Mouse (Mus musculus): ENCODE measurements around the gene BC051019.

The BC051019 gene

DNA sequence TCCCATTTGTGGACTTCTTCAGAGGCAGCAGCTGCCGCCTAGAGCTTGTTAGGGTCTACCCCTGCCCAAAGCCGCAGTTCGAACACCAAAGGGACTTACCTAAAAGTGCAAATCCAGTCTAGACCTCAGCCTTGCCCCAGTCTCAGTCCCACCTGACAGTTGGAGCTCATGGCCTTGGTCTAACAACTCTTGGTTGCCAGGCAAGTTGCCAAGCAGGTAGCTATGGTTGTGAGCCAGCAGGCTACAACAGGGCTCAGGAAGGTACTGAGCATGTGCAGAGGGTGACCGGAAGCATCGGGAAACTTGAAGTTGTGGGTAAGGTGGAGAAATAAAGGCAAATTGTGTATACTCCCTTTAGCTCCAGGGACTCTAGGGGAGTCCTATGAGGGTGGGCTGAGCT, at the start of gene BC051019:
Gene BC051019, minus strand, starts transcription at position 154 of the 400 bp plus-strand sequence.
- no peak for DNase-seq

DNA sequence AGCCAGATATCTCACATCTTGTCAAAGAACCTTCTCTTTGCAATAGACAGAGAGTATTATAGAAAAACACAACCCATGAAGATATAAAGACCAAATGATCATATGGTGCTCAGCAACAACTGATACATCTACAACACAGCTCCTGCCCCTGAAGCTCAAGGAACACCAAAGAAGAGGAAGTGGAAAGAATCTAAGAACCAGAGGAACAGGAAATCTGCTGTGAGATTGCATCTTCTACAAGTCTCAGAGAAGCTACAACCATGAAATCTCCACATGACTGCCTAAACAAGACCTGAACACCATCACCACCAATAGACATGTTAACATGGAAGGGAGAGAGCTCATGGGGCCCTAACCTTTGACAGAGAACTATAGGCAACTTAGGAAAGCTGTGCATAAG, 48.6 kb upstream of the BC051019 start:
- DNase-seq = no peak

DNA sequence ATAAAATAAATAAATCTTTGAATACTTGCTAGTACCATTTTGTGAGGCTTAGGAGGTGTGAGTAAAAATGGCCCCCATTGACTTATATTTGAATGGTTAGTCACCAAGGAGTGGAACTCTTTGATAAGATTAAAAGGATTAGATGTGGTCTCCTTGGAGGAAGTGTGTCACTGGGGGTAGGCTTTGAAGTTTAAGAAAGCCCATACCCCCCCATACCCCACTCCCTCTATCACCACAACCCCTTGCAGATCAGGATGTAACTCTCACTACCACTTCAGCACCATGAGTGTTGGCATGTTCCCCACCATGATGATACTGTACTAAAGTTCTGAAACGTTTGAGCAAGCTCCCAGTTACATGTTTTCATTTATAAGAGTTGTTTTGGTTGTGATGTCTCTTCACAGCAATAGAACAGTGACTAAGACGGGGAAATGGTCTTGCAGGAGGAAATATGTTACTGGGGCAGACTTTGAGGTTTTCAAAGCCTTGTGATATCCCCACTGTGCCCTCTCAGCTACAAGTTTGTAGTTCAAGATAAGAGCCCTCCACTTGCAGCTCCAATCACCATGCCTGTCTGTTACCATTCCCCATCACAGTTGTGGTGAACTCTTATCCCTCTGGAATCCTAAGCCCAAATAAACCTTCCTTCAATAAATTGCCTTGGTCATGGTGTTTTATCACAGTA, 45.2 kb upstream of the BC051019 start:
- DNase-seq = no peak

DNA sequence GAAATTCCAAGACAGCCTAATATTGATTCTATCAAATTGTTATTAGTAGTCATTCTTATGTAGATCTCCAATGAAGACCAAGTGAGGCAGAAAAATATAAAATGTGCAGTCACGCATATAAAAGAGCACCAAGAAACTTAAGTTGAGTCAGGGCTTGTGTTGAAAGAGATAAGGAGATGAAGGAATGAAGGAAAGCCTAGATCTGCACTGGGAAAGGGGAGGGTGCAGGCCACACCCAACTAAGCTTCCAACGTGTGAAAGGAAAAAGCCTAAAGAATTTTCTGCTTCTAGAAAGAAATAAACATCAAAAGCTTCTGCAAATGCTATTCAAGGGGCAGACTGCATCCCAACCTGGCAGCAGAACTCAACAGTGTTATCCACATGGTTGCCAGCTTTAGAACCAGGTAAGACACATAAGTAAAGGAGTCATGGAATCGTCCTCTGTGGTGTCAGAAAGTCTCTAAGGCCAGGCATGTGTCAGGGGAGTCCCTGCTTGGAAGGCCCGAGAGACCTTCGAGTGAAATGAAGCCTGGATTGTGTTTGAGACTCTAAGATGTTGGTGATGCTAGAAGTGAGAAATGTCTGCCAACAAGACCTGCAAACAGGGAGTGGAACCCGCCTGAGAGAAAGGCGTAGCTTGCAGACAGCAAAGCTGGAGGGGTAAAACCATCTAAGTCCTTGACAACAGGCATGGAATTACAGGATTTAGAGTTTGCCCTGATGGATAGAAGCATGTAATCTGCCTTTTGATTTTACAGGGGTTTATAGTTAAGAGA, 44.1 kb upstream of the BC051019 start:
- no peak for DNase-seq

DNA sequence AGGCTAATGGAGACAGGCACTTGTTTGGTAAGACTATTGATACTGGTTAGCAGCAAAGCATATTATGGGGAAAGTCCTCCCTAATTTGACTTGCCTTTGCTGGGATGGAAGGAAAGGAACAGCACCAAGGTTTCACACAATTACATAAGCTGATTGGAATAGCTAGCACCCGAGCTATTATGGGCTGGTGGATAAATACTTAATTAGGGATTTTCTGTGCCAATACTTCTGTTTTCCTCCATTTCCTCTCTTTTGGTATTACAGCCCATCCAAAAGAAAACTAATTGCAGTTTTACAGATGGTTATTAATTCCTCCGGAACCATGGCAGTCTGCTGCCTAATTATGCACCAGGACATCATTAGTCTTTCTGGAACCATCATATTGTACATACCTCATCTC, 40.4 kb upstream of the BC051019 start:
- no peak for DNase-seq

DNA sequence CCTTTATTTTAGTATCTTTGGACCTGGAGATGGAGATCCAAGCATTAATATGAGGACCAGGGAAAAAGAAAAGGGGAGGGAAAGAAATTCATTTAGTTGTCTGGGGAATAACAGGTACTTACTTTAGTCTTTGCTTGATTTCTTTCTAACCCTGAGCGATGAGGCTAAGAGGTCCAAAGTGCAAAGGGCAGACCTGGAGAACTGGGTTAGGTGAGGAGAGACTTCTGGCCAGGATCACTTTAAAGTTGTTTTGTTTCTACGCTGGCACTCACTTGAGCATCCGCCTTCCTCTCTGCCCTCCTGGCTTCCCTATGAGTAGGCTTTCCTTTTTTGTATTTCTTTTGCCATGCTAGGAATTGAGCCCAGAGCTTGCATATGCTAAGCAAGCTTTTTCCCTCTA, 32.6 kb upstream of the BC051019 start:
- DNase-seq = peak; percentile 65 to 67

DNA sequence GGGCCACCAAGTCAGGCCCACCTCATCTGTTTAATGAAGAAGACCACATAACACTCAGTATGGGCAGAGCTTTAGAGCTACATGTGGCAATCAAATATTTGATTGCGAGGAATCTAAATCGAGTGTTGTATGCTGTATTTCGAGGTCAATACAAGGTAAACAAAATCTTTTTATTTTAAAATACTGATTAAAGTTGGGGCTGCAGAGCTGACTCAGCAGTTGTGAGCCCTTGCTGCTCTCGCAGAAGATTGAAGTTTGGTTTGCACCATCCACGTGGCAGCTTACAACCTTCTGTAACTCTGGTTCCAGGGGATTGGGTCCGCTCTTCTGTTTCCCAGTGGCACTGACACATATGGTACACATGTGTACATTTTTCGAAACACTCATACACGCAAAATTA, 30.4 kb upstream of the BC051019 start:
- no peak for DNase-seq

DNA sequence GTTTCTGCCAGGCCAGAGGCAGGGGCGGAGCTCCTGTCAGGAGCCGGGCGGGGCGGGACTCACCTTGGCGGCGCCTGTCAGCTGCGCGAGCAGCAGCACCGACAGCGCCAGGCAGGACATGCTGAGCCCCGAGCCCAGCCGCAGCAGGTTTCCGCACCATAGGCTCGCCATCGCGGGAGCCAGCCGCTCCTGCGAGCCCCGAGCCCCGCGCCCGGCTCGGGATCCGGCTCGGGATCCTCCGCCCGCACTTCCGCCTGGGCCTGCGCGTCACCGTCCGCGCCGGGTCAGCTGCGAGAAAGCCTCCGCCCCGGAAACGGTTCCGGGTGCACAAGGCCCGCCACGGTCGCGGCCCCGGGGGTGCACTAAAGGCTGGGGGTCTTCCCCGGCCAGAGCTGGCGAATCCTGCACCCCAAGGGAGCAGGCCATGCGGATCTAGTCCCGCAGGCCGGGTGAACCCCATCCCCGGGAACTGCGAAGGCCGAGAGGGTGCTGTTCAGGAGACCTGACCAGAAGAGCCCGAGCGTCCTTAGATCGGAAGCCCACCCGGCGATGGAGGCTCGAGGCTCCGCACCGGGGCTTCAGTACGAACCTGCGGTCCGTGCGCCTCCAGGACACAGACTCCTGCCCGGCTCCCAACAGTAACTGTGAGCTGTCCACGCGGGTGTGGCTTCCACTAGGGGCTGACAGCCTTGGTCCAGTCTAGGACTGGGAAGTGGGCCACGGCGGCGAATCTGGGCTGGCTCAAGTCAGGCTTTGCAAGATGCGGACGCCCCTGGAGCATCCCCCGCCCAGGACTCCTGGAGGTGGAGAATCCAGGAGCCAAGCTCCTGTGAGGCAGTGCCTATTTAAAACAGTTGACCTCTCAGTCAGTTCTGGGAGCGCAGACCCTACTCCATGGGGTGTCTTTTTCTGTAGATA, 28.6 kb upstream of the BC051019 start, which contains the start of gene Tmem9b:
Gene Tmem9b, minus strand, starts transcription at position 868 of the 918 bp plus-strand sequence.
- peak; percentile 83 to 92 for DNase-seq

DNA sequence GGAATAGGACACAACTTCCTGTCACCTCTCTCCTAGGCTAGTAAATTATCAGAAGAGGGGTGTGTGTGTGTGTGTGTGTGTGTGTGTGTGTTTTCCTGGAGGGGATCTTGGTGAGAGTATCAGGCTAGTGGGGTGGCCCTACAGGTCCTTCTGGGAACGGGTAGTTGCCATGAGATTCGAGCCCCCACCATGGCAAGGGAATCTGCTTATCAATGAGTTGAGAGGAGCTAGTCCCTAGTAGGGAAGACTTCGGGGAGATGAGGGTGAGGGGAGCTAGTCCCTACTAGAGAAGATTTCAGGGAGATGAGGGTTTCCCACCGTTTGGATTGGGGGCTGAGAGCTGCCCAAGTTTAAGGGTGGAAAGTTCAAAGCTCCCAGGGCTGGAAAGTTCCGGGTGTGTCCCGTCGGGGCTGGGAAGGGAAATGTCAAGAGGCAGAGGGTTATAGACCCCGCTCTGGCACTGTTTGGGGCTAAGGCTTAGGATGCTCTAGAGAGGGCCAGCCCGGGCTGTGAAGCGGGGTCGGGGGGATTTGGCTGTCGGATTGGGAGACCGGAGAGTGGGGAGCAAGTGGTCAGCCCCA, 27.9 kb upstream of the BC051019 start:
- DNase-seq = peak; percentile 32 to 39

DNA sequence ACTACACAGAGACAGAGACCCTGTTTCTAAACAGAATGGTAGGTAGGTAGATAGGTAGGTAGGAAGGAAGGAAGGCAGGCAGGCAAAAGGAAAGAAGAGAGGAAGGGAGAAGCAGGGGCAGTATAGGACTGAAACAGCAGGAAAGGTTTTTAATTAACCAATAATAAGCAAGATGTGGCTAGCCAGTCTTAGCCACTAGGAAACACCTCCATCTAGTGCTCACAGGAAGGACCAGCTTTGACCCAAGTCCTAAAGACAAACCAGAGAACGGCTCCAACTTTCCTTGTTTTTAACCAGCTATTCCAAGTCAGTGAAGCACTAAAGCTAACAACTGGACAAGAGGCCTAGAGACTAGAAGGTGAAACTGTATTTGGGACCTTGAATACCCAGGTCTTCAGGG, 24.1 kb upstream of the BC051019 start:
- DNase-seq = no peak

DNA sequence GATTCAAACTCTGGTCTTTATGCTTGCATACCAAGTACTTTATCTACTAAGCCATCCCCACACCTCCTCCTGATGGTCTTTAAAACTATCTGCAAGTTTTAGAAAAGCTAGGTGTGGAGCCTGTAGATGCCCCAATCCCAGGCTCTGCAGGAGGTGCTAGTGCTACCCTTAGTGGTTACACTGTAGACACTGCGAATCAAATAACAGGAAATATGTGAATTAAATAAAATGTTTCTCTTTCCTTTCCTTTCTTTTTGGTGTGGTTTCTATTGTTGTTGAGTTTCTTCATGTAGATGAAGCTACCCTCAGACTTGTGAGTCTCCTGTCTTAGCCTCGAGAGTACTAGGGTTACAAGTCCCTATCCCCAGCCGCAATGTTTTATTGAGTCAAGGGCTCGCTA, 18.1 kb upstream of the BC051019 start:
- DNase-seq = no peak

DNA sequence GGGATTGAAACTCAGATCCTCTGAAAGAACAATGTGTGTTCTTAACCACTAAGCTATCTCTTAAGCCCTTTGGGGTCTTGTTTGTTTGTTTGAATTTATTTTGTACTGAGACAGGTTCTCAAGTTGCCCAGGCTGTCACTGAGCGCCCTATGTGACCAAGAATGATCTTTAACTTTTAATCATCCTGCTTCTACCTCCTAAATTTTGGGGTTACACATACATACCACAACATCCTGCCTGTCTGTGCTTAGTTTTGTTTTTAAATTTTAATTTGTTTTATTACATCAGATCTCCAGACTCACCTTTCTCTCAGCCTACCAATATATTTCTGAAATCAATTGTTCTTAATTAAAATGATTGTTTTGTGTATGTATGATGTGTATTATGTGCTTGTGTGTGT, 17.4 kb upstream of the BC051019 start:
- DNase-seq = no peak

DNA sequence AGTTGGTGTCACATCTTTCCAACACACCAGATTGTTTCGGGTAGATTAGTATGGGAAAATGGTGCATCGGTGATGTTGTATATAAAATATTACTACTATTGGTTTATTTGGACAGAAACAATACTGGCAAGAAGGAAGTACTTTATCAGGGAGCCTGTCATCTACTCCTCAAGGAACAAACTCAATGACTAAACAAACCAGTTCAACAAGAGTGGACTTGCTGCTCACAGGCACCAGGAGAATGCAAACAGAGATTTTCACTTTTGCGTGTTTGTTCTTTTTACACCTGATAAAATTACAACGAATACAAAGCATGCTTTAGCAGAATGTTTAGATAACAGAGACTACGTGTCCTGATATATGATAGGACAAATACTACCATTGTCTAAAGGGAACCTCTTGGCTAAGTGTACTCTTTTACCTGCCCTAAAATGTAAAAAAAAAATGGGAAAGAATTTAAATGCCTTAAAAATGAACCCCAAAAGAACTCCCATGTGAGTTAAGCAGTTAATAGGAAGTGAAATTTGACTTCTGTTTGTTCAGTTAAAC, 16.2 kb upstream of the BC051019 start:
- DNase-seq = no peak

DNA sequence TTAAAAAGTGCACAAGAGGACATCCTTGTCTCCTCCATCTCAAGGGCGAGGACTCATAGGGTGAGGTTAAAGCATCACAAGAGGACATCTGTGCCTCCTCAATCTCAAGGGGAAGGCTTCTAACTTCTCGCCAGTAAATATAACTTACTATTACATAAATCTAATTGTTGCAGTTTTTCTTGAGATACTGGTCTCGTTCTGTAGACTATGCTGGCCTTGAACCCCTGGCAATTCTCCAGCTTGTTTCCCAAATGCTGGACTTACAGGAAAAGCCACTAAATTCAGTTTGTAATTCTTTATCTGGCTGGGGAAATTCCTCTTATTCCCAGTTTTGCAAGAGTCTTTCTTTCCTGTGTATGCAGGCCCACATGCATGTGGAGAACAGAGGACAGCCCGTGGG, 11.2 kb upstream of the BC051019 start:
- peak; percentile 49 to 57 for DNase-seq

DNA sequence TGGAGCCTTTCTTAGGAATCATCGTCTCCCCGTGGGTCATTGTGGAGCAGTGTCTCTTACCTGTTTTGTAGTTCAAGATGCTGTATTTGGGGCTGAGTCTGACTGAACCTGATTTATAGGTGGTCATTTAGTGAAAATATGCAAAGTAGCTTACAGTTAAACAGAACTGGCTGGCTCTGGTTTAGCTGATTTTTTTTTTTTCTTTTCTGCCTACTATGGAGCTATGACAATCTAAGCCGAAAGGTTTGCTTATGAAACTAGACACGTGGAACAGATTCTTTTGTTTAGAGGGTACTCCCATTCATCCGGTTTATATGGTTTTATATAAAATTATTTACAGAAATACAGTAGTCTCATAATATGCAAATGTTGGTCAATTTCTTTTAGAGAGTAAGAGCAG, 8.0 kb upstream of the BC051019 start, which contains the start of gene Ascl3:
Gene Ascl3, minus strand, starts transcription at position 101 of the 400 bp plus-strand sequence.
- no peak for DNase-seq

DNA sequence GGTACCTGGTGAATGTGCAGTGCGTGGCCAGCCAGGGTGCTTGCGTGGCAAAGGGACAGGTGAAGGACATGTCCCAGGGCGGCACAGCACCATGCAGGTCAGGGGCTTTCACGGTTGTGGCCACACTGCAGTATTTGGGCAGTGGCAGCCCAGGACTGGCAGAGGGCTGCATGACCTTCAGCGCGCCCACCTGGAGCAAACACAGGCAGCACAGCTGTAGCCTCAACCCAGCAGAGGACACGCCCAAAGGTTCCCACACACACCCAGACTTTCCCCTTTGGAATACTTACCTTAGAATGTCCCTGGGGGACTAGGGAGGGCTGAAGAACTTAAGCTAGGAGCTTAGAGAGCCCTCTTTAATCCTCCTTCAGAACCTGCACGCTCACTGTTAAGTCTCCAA, 536 bp downstream of the BC051019 start:
- no peak for DNase-seq

DNA sequence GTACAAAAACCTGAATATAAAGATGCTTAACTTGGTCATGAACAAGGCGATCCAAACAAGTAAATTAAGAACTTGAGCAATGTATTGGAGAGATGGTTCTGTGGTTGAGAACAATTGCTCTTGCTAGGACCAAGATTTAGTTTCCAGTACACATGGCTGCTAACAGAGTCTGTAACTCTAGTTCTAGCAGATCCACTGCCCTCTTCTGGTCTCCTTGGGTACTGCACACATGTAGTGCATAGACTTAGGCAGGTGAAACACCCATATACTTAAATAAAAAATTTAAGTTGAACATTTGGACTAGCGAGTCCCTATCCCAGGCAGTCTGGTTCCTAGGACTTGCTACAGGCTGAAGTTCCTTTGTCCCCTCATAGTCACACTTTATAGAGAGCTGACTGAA, 1.0 kb downstream of the BC051019 start:
- peak in 1 of 2 experiments; percentile 30 for DNase-seq

DNA sequence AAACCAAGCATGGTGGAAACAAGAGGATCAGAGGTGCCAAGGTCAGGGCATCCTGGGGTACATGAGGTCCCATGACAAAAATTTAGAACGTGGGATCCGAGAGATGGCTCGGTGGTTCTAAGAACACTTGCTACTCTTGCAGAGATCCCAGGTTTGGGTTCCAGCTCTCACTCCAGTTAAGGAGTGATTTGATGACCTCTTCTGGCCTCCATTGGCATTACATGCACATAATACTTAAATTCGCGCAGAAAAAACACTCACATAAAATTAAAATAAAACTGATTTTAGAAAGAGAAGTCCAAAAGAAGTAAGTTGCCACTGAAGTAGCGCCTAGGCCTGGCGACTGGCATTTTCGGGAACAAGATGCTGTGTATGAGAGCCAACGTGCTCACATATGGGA, 4.4 kb downstream of the BC051019 start:
- peak in 1 of 2 experiments; percentile 70 for DNase-seq

DNA sequence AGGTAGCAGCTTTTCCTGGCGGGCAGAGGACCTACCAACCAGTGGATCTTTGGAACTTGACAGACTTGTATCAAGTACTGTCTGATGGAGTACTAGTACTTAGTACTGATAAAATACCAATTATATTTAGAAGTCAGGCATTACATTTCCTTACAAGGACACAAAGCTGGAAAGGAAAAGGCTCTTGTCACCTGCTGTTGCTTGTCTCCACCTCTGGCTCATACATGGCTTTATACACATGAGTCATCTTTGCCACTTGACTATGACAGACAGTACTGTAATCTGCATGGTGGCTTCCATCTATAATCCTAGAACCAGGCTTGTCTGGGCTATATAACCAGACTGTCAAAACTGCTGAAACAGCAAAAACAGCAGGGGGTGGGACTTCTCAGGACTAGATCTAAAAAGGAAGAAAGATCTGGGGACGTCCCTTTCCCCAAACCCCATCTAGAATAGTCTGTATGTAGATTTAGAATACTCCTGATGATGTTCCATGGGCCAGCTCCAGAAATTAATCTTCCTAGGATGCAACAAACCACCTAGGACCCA, 10.1 kb downstream of the BC051019 start:
- no peak for DNase-seq

DNA sequence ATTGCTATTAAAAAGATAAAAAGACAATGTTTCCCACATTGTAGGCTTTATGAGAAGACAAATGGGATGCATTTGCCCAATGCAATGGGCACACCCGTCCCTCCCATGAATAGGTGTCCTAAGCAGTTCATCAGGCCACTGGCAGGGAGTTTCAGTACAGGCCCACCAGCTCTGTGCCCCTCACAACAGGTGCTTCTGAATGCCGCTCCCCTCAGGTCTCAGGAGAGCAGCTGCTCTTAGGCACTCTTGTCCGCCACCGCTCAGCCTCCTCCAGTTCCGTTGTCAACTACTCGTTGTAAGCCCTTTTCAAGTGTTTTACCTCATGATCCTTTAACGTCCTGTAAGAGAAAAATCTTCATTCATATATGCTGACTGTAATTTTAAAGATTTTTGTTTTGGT, 11.5 kb downstream of the BC051019 start:
- DNase-seq = no peak

DNA sequence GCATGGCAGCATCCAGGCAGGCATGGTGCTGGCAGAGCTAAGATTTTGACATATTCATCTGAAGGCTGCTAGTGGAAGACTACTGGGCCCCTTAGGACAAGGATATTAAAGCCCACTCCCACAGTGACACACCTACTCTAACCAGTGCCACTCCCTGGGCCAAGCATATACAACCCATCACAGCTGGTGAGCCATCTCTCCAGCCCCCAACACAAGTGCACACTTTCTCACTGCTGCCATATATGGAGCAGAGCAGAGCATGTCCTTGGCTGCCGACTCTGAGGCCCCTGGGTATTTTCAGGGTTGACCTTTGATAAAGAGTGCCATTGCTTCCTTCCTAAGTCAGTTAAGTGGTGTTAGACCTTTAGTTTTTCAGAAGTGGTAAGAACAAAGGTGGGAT, 13.6 kb downstream of the BC051019 start:
- DNase-seq = no peak

DNA sequence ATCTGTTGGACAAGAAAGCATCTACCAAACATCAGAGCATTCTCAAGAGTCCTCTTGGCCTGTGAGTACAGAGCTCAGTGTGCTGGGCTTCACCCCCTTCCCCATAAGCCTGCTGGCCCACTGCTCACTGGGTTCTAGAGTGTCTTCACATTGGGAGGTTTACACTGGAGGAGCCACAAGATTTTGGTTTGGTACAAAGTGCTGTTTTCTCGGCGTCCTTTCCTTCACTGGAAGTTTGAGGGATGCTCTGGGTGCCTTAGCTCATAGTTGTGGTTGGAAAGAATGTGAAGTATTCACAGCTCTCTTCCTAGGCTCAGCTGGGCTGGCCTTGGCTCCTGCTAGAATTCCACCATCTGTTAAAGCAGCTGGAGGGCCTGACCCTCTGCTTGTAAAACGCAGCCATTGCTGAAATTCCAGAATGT, 14.7 kb downstream of the BC051019 start:
- DNase-seq = peak; percentile 54 to 74

Data from kidney, postnatal 25 days (tissue).